Mouse (Mus musculus) CH12.LX (cell line): ENCODE measurements around the gene Rph3al.

Source experiments
- CTCF ChIP-seq, 2 experiments: IDR thresholded peaks in 1 of 2; conservative IDR thresholded peaks in 1 of 2; 2 replicates each; pipeline ENCODE4 v1.5.1; 2011 to 2012; ENCODE audit warnings: low read depth in 2 of 2, low read length in 2 of 2, improper control_type of control experiment in 1 of 2, inconsistent platforms in 1 of 2, mild to moderate bottlenecking in 1 of 2, moderate library complexity in 1 of 2
- ZMIZ1 ChIP-seq: IDR thresholded peaks from 2 replicates; pipeline ENCODE4 v1.6.1; 2012; ENCODE audit warnings: low read depth, mild to moderate bottlenecking, inconsistent platforms, low read length, improper control_type of control experiment

GRCm38 (mm10) chr11:75906556-75906955 is 31.7 kb downstream of the Rph3al start:
- no peak for TF ChIP-seq ZMIZ1
- TF ChIP-seq CTCF (conservative IDR thresholded peaks at IDR 0.05 in 1 of 2, IDR thresholded peaks at IDR 0.05 in 1 of 2; ENCODE audit: low read depth in 2 of 2, low read length in 2 of 2): no peak
